Mouse (Mus musculus): ENCODE results near the gene Gm609.

Gene Gm609

GRCm38 (mm10) chr16:45397440-45397839 lies 95.3 kb downstream of the Gm609 start:
- DNase-seq (ENCODE audit: extremely low read depth, low read depth) = no peak

GRCm38 (mm10) chr16:45392246-45392645 lies 100.5 kb downstream of the Gm609 start:
- no peak for DNase-seq (ENCODE audit: extremely low read depth, low read depth)

- DNase-seq (ENCODE audit: extremely low read depth, low read depth) = no peak
These were observed 101.1 kb downstream of the Gm609 start for GRCm38 (mm10) chr16:45391680-45392079.

GRCm38 (mm10) chr16:45390286-45390956 lies 102.3 kb downstream of the Gm609 start:
- no peak for DNase-seq (ENCODE audit: extremely low read depth, low read depth)

- no peak for DNase-seq (ENCODE audit: extremely low read depth, low read depth)
These were observed 102.9 kb downstream of the Gm609 start for GRCm38 (mm10) chr16:45389833-45390232.

GRCm38 (mm10) chr16:45389041-45389440 lies 103.7 kb downstream of the Gm609 start:
- DNase-seq (ENCODE audit: extremely low read depth, low read depth) = no peak

GRCm38 (mm10) chr16:45381811-45382210 lies 111.0 kb downstream of the Gm609 start:
- DNase-seq (ENCODE audit: extremely low read depth, low read depth) = no peak

GRCm38 (mm10) chr16:45378959-45379358 lies 113.8 kb downstream of the Gm609 start:
- no peak for DNase-seq (ENCODE audit: extremely low read depth, low read depth)

GRCm38 (mm10) chr16:45378147-45378943 lies 114.4 kb downstream of the Gm609 start:
- DNase-seq (ENCODE audit: extremely low read depth, low read depth) = no peak

GRCm38 (mm10) chr16:45377332-45377731 lies 115.4 kb downstream of the Gm609 start:
- DNase-seq (ENCODE audit: extremely low read depth, low read depth) = no peak

GRCm38 (mm10) chr16:45376812-45377211 lies 116.0 kb downstream of the Gm609 start:
- no peak for DNase-seq (ENCODE audit: extremely low read depth, low read depth)

- DNase-seq (ENCODE audit: extremely low read depth, low read depth) = no peak
These were observed 116.5 kb downstream of the Gm609 start for GRCm38 (mm10) chr16:45376294-45376693.

GRCm38 (mm10) chr16:45375506-45376225 lies 117.1 kb downstream of the Gm609 start:
- no peak for DNase-seq (ENCODE audit: extremely low read depth, low read depth)

- no peak for DNase-seq (ENCODE audit: extremely low read depth, low read depth)
These were observed 118.7 kb downstream of the Gm609 start for GRCm38 (mm10) chr16:45374074-45374473.

- DNase-seq (ENCODE audit: extremely low read depth, low read depth) = no peak
These were observed 121.7 kb downstream of the Gm609 start for GRCm38 (mm10) chr16:45371076-45371475.

- no peak for DNase-seq (ENCODE audit: extremely low read depth, low read depth)
These were observed 123.3 kb downstream of the Gm609 start for GRCm38 (mm10) chr16:45369285-45369965.

- no peak for DNase-seq (ENCODE audit: extremely low read depth, low read depth)
These were observed 126.7 kb downstream of the Gm609 start for GRCm38 (mm10) chr16:45366111-45366510.

GRCm38 (mm10) chr16:45365353-45365752 lies 127.4 kb downstream of the Gm609 start:
- no peak for DNase-seq (ENCODE audit: extremely low read depth, low read depth)

- DNase-seq (ENCODE audit: extremely low read depth, low read depth) = no peak
These were observed 128.1 kb downstream of the Gm609 start for GRCm38 (mm10) chr16:45364627-45365026.

- no peak for DNase-seq (ENCODE audit: extremely low read depth, low read depth)
These were observed 129.2 kb downstream of the Gm609 start for GRCm38 (mm10) chr16:45363480-45364045.

Data from MEL-GATA-1-ER (cell line).